ENCODE assay signal across 8 mouse cellular contexts in genomic region chr12:108272143-108272635, GRCm38 (mm10). TPM values are rescaled to one million over a fixed set of nuclear protein-coding genes. Genes with fewer than 3 reads are reported as not detected.
A peak's percentile ranks its signal among the peaks of the same experiment; 100 is the strongest.
DNase-seq lines count a peak whose midpoint lies in the region; ATAC-seq lines count a peak whose summit lies in the region.

No protein-coding gene starts in this region.

- H3K27me3 ChIP-seq in lung, embryonic 16.5 days (ENCODE audit: control insufficient read depth, insufficient read depth, low read depth, low read length): peaks cover 2% of the 10 kb centered on the region; the same call in 1 of the 2 replicates
- H3K27me3 ChIP-seq in limb, embryonic 15.5 days: no peaks in the 10 kb centered on the region
- no peaks in the 10 kb centered on the region for H3K27me3 ChIP-seq in stomach, embryonic 15.5 days (replicated peaks)

- H3K4me2 ChIP-seq in lung, embryonic 16.5 days (ENCODE audit: low read depth, low read length): peak overlapping the region; percentile 26
- H3K4me2 ChIP-seq in limb, embryonic 15.5 days: peak overlapping the region; percentile 96; the same call in 1 of the 2 replicates
- peak overlapping the region; percentile 92 for H3K4me2 ChIP-seq in stomach, embryonic 15.5 days

- no peaks in the 10 kb centered on the region for H3K9me3 ChIP-seq in lung, embryonic 16.5 days (ENCODE audit: control insufficient read depth, low read length)
- no peaks in the 10 kb centered on the region for H3K9me3 ChIP-seq in limb, embryonic 15.5 days
- H3K9me3 ChIP-seq in stomach, embryonic 15.5 days: no peaks in the 10 kb centered on the region

- 54% methylated on average over 7 of the region's 7 CpGs for WGBS in lung, embryonic 16.5 days
- WGBS in limb, embryonic 15.5 days: 57% methylated on average over 7 of the region's 7 CpGs
- 60% methylated on average over 7 of the region's 7 CpGs for WGBS in stomach, embryonic 15.5 days

- H3K9ac ChIP-seq in lung, embryonic 16.5 days (ENCODE audit: low read length): no peak overlapping the region
- H3K9ac ChIP-seq in limb, embryonic 15.5 days: no peak overlapping the region
- no peak overlapping the region for H3K9ac ChIP-seq in stomach, embryonic 15.5 days

- ATAC-seq in cerebellum, adult (ENCODE audit: insufficient number of reproducible peaks, low FRiP score, low TSS enrichment): no peak
- ATAC-seq in lung, embryonic 16.5 days (ENCODE audit: low read depth): no peak
- ATAC-seq in limb, embryonic 15.5 days (ENCODE audit: insufficient number of reproducible peaks, low FRiP score, low TSS enrichment, low read depth): no peak
- ATAC-seq in stomach, embryonic 15.5 days (ENCODE audit: insufficient read depth, low FRiP score, low read depth): no peak

- H3K4me3 ChIP-seq in lung, embryonic 16.5 days (ENCODE audit: low read length): no peak overlapping the region
- 0 out of 2 replicates have a peak overlapping the region, but pooled peaks have one; percentile 79 for H3K4me3 ChIP-seq in limb, embryonic 15.5 days
- H3K4me3 ChIP-seq in stomach, embryonic 15.5 days (replicated peaks): 0 out of 2 replicates have a peak overlapping the region, but pooled peaks have one; percentile 3

- no peaks in the 10 kb centered on the region for H3K36me3 ChIP-seq in lung, embryonic 16.5 days (ENCODE audit: control insufficient read depth, insufficient read depth, low read length)
- H3K36me3 ChIP-seq in limb, embryonic 15.5 days: no peaks in the 10 kb centered on the region
- no peaks in the 10 kb centered on the region for H3K36me3 ChIP-seq in stomach, embryonic 15.5 days

- peaks cover 40% of the 10 kb centered on the region for H3K4me1 ChIP-seq in lung, embryonic 16.5 days (replicated peaks; ENCODE audit: control insufficient read depth, insufficient read depth, low read length)
- peaks cover 61% of the 10 kb centered on the region for H3K4me1 ChIP-seq in limb, embryonic 15.5 days
- H3K4me1 ChIP-seq in stomach, embryonic 15.5 days: peaks cover 62% of the 10 kb centered on the region

- H3K27ac ChIP-seq in lung, embryonic 16.5 days (ENCODE audit: low read length): no peak overlapping the region
- no peak overlapping the region for H3K27ac ChIP-seq in limb, embryonic 15.5 days
- H3K27ac ChIP-seq in stomach, embryonic 15.5 days: no peak overlapping the region

- DNase-seq in cerebellum, postnatal 10 days: peak; percentile 53 to 63
- no peak for DNase-seq in lung, postnatal 4 days
- no peak for DNase-seq in testis, postnatal 10 days (ENCODE audit: low spot score)
- DNase-seq in gastrocnemius, postnatal 10 days: no peak

RNA-seq across cellular contexts. Expression of gene Ccdc85c, which starts 3.0 kb away (rescaled TPM):
- polyA plus RNA-seq in lung, embryonic 16.5 days (2015; fragmentation: Nextera tagmentation; extraction: Ambion mirVana): 4.6 and 5.5 TPM in 2 replicates
- polyA plus RNA-seq in limb, embryonic 15.5 days (2015; fragmentation: Nextera tagmentation; extraction: Ambion mirVana): 4.2 and 4.7 TPM in 2 replicates
- 7.3 and 7.9 TPM in 2 replicates for polyA plus RNA-seq in stomach, embryonic 15.5 days (2015; fragmentation: Nextera tagmentation; extraction: Ambion mirVana)
- total RNA-seq in gastrocnemius, postnatal 10 days (2021): 1 to 10 TPM; 5.0 to 5.1 TPM

RNA-seq across cellular contexts. Expression of gene Hhipl1, which starts 33.9 kb away (rescaled TPM):
- 0.88 and 0.91 TPM in 2 replicates for polyA plus RNA-seq in lung, embryonic 16.5 days (2015; fragmentation: Nextera tagmentation; extraction: Ambion mirVana)
- polyA plus RNA-seq in limb, embryonic 15.5 days (2015; fragmentation: Nextera tagmentation; extraction: Ambion mirVana): 0.97 and 1.4 TPM in 2 replicates
- polyA plus RNA-seq in stomach, embryonic 15.5 days (2015; fragmentation: Nextera tagmentation; extraction: Ambion mirVana): 0.87 and 0.88 TPM in 2 replicates
- total RNA-seq in gastrocnemius, postnatal 10 days (2021): under 1 TPM; 0.38 to 0.54 TPM

Comparison
In these comparisons a context has a peak if more than half of its experiments do, and no peak if none do; other contexts are left out.
1. DNase-seq: peak in cerebellum, postnatal 10 days (2 of 2); none in lung, postnatal 4 days (0 of 2), testis, postnatal 10 days (single experiment) and gastrocnemius, postnatal 10 days (single experiment).
2. H3K4me2 ChIP-seq: peak in every context shown above with its lines; median percentile 96 in limb, embryonic 15.5 days; 92 in stomach, embryonic 15.5 days; 26 in lung, embryonic 16.5 days.